18 mouse cellular contexts compared by ENCODE assay signal in genomic region chr1:162238646-162239045, GRCm38 (mm10).
DNase-seq lines count a peak whose midpoint lies in the region; ATAC-seq and TF ChIP-seq lines count a peak whose summit lies in the region.
"Had no signal": no experiment of that assay in that cellular context is flagged by ENCODE, and none has a peak within 500 bp of the region (broad histone marks: within the 10 kb centered on the region; RNA-seq: fewer than 3 reads in every experiment).

No protein-coding gene starts in this region.

- no peaks in the 10 kb centered on the region; the same call in 1 of the 2 replicates for H3K4me1 ChIP-seq in kidney, postnatal 0 days (replicated peaks; ENCODE audit: insufficient read depth, low read length)
- peaks cover 39% of the 10 kb centered on the region for H3K4me1 ChIP-seq in embryonic facial prominence, embryonic 13.5 days
- peaks cover 37% of the 10 kb centered on the region for H3K4me1 ChIP-seq in limb, embryonic 13.5 days
- H3K4me1 ChIP-seq: forebrain, embryonic 15.5 days; hindbrain, embryonic 12.5 days had no signal

- DNase-seq in kidney, postnatal 0 days (ENCODE audit: low spot score): peak; percentile 83
- DNase-seq in kidney, adult 9 months: no peak
- DNase-seq in gastrocnemius, postnatal 25 days: no peak
- no peak for DNase-seq in frontal cortex, postnatal 10 days (ENCODE audit: low spot score in 2 of 2)
- DNase-seq: adrenal gland, adult 8-10 months; cerebellum, adult 11-12 months; cerebellum, adult 9-10 months; cerebellum, postnatal 25 days; gastrocnemius, postnatal 14 days; heart, postnatal 10 days; heart, postnatal 4 days had no signal

- TF ChIP-seq CTCF in kidney, postnatal 0 days (IDR thresholded peaks at IDR 0.05; ENCODE audit: low read depth): no peak

- no peak for ATAC-seq in kidney, postnatal 0 days (replicated peaks; ENCODE audit: low FRiP score, low read depth)
- ATAC-seq in embryonic facial prominence, embryonic 13.5 days (ENCODE audit: insufficient number of reproducible peaks, insufficient read depth, low FRiP score, low TSS enrichment, low read depth): no peak
- no peak for ATAC-seq in limb, embryonic 13.5 days (ENCODE audit: low FRiP score, low read depth)
- ATAC-seq: forebrain, embryonic 15.5 days; hindbrain, embryonic 16.5 days; inflammation-experienced regulatory T-cells, adult 6 months had no signal

- H3K4me2 ChIP-seq in kidney, postnatal 0 days (ENCODE audit: low read length): no peak overlapping the region
- no peak overlapping the region for H3K4me2 ChIP-seq in embryonic facial prominence, embryonic 13.5 days
- H3K4me2 ChIP-seq in limb, embryonic 13.5 days (replicated peaks): no peak overlapping the region
- H3K4me2 ChIP-seq: forebrain, embryonic 15.5 days; hindbrain, embryonic 12.5 days had no signal

- no peak overlapping the region for H3K4me3 ChIP-seq in kidney, postnatal 0 days (replicated peaks; ENCODE audit: low read depth, low read length)
- no peak overlapping the region for H3K4me3 ChIP-seq in embryonic facial prominence, embryonic 13.5 days
- H3K4me3 ChIP-seq in limb, embryonic 13.5 days: no peak overlapping the region
- H3K4me3 ChIP-seq: forebrain, embryonic 15.5 days; hindbrain, embryonic 12.5 days had no signal

- no peaks in the 10 kb centered on the region for H3K27me3 ChIP-seq in kidney, postnatal 0 days (ENCODE audit: insufficient read depth, low read length)
- no peaks in the 10 kb centered on the region for H3K27me3 ChIP-seq in embryonic facial prominence, embryonic 13.5 days
- no peaks in the 10 kb centered on the region for H3K27me3 ChIP-seq in limb, embryonic 13.5 days
- H3K27me3 ChIP-seq: CH12.LX; forebrain, embryonic 15.5 days; hindbrain, embryonic 12.5 days had no signal

- H3K36me3 ChIP-seq in kidney, postnatal 0 days (ENCODE audit: insufficient read depth, low read length): no peaks in the 10 kb centered on the region
- H3K36me3 ChIP-seq in embryonic facial prominence, embryonic 13.5 days: no peaks in the 10 kb centered on the region
- no peaks in the 10 kb centered on the region for H3K36me3 ChIP-seq in limb, embryonic 13.5 days
- H3K36me3 ChIP-seq: forebrain, embryonic 15.5 days; hindbrain, embryonic 12.5 days had no signal

- no peaks in the 10 kb centered on the region for H3K9me3 ChIP-seq in kidney, postnatal 0 days (replicated peaks; ENCODE audit: low read length)
- no peaks in the 10 kb centered on the region for H3K9me3 ChIP-seq in embryonic facial prominence, embryonic 13.5 days
- H3K9me3 ChIP-seq in limb, embryonic 13.5 days: no peaks in the 10 kb centered on the region
- H3K9me3 ChIP-seq: forebrain, embryonic 15.5 days; hindbrain, embryonic 12.5 days had no signal

- 43% methylated on average over 3 of the region's 3 CpGs for WGBS in kidney, postnatal 0 days
- WGBS in embryonic facial prominence, embryonic 13.5 days: 48% methylated on average over 3 of the region's 3 CpGs
- WGBS in limb, embryonic 13.5 days: 19% methylated on average over 3 of the region's 3 CpGs

- H3K9ac ChIP-seq in kidney, postnatal 0 days (ENCODE audit: low read depth, low read length): no peak overlapping the region
- H3K9ac ChIP-seq in embryonic facial prominence, embryonic 13.5 days: no peak overlapping the region
- H3K9ac ChIP-seq in limb, embryonic 13.5 days: no peak overlapping the region
- H3K9ac ChIP-seq: forebrain, embryonic 15.5 days; hindbrain, embryonic 12.5 days had no signal

- no peak overlapping the region for H3K27ac ChIP-seq in kidney, postnatal 0 days
- H3K27ac ChIP-seq in embryonic facial prominence, embryonic 13.5 days: peak overlapping the region; percentile 11; the same call in 1 of the 2 replicates
- H3K27ac ChIP-seq in limb, embryonic 13.5 days: peak overlapping the region; percentile 79; the same call in 1 of the 2 replicates
- H3K27ac ChIP-seq: forebrain, embryonic 15.5 days; hindbrain, embryonic 12.5 days had no signal
